Mouse (Mus musculus) heart, adult 2 months (tissue): Measurements from ENCODE around the gene Rora.

Source experiments
- CTCF ChIP-seq: fragments of 200-600 bp; IDR thresholded peaks from 2 replicates; pipeline ENCODE4 v1.8.1; 2022; ENCODE audit warnings: antibody characterized with exemption, mild to moderate bottlenecking, moderate library complexity
- EP300 ChIP-seq: fragments of 200-500 bp; IDR thresholded peaks from 2 replicates; pipeline ENCODE4 v1.6.1; 2011; ENCODE audit warnings: low read depth, low read length, control low read depth; ENCODE audit not compliant: insufficient read depth
- POLR2A ChIP-seq: fragments of 200-500 bp; IDR thresholded peaks from 2 replicates; pipeline ENCODE4 v1.6.1; 2011; ENCODE audit warnings: mild to moderate bottlenecking, low read depth, low read length, control low read depth; ENCODE audit not compliant: insufficient read depth

DNA sequence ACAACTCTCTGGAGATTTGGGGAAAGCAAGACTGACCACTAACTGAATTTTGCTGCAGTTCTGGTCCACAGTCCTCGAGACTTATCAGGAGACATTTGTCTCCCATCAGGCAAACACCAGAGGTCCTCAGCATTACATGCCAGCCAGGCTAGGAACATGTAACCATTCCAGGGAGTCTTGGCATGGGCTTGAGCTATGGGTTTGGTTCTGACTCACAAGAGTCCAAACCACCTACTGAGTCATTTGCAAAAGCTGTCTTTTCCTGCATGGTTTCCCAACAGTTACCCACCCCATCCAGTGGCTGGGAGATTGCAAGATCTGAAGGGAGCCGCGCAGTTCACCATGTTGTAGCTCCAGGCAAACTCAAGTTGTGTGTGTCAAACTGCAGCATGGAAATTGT, 290.4 kb downstream of the Rora start:
- TF ChIP-seq CTCF (peak; percentile 40), EP300 (no peak), POLR2A (no peak)
